Mouse (Mus musculus): Measurements from ENCODE around the gene Tmprss11c. TPM values are rescaled to one million over a fixed set of nuclear protein-coding genes. Genes with fewer than 3 reads are reported as not detected.

Tmprss11c gene
- not detected for total RNA-seq (2023)

GRCm38 (mm10) chr5:86289208-86289607 is at the start of gene Tmprss11c:
Gene Tmprss11c (minus strand): TSS chr5:86289308.

GRCm38 (mm10) chr5:86197801-86198200 is 91.3 kb downstream of the Tmprss11c start, which contains the start of gene Gnrhr:
Gene Gnrhr (minus strand): TSS chr5:86197901.

Other genes starting within 250 kb of the Tmprss11c start
- gene Cenpc1, start 223.7 kb downstream of the Tmprss11c start, total RNA-seq (2023) = 10 to 100 TPM; 16.9 to 17.4 TPM
- gene Stap1, start 217.6 kb downstream of the Tmprss11c start, total RNA-seq (2023) = 10 to 100 TPM; 70.7 to 75.1 TPM
- 10 to 100 TPM in 1 of 2 experiments, 1 to 10 TPM in 1; 9.0 to 10.0 TPM for gene Uba6, start 116.5 kb downstream of the Tmprss11c start, total RNA-seq (2023)
- not detected for gene Gnrhr, start 91.4 kb downstream of the Tmprss11c start, total RNA-seq (2023)
- gene Tmprss11d, start 84.1 kb upstream of the Tmprss11c start, total RNA-seq (2023) = not detected
- not detected for gene Tmprss11a, start 179.7 kb upstream of the Tmprss11c start, total RNA-seq (2023)
- gene Tmprss11g, start 229.3 kb upstream of the Tmprss11c start, total RNA-seq (2023) = not detected

Measured in neutrophil, adult 59 days (primary cell).